Mouse (Mus musculus): ENCODE data around the gene Gm11627. TPM values are rescaled to one million over a fixed set of nuclear protein-coding genes. Genes with fewer than 3 reads are reported as not detected.
"Not testable (repeated sequence)": the region's sequence is repeated elsewhere in the genome, so short reads cannot be mapped to it uniquely, and the experiment has no call there.

Gene Gm11627
- polyA plus RNA-seq, 1 experiment from 2014 or later, result 2.4 TPM

DNA sequence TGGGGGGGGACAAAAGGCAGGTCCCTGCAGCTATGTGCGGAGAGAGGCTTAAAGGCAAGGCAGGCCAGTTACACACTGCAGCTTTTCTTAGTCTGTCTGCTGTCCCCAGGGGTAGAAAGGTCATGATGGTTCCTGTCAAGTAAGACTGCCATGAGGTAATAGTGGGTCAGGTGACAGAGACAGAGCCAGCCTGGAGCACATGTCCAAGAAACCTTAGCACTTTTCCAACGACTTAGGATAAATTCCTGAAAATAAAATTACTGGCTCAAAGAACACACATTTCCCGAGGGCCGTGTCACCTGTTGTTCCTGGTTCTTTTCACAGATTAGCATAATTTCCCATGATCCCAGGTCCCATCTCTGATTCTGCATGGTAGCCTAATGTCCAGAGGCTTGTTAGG, 31.0 kb upstream of the Gm11627 start:
- Histone ChIP-seq H3K36me3 (ENCODE audit: control insufficient read depth, insufficient read depth, low read length) (no peaks in the 10 kb centered on the region), H3K27me3 (ENCODE audit: control insufficient read depth, insufficient read depth, low read depth, low read length) (peaks cover 4% of the 10 kb centered on the region; the same call in 1 of the 2 replicates), H3K4me1 (ENCODE audit: control insufficient read depth, insufficient read depth, low read length) (peaks cover 15% of the 10 kb centered on the region), H3K9ac (ENCODE audit: low read depth, low read length) (no peak overlapping the region), H3K4me3 (ENCODE audit: low read depth, low read length) (no peak overlapping the region), H3K9me3 (replicated peaks; ENCODE audit: control insufficient read depth, low read length, poor library complexity, severe bottlenecking) (no peaks in the 10 kb centered on the region), H3K27ac (ENCODE audit: low read length) (no peak overlapping the region), H3K4me2 (ENCODE audit: low read length) (no peak overlapping the region)
- ATAC-seq, result no peak
- 25% methylated on average over 4 of the region's 4 CpGs for WGBS

DNA sequence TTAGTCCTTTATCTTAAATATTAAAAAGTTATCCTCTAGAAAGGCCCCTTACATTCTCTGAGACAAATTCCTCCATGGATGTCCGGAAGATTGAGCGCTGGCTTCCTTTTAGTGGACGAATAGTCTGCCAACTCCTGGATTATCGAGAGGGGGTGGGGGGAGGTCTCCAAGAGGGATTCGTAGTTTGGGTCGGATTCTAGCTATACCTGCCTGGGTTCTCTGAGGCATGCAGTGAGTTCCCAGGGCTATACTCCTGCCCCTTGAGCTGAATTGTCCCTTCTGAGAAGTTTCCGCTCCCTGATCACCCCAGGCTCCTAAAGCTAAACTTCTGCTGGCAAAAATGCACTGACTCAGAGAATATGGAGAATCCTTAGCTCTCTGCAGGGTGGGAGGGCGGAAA, 30.2 kb upstream of the Gm11627 start:
- no peak overlapping the region for H3K4me3 ChIP-seq (ENCODE audit: low read depth, low read length)
- no peak overlapping the region for H3K4me2 ChIP-seq (ENCODE audit: low read length)
- no peaks in the 10 kb centered on the region for H3K9me3 ChIP-seq (replicated peaks; ENCODE audit: control insufficient read depth, low read length, poor library complexity, severe bottlenecking)
- H3K9ac ChIP-seq (ENCODE audit: low read depth, low read length), result no peak overlapping the region
- ATAC-seq, result no peak
- 45% methylated on average over 8 of the region's 8 CpGs for WGBS
- peaks cover 23% of the 10 kb centered on the region for H3K4me1 ChIP-seq (ENCODE audit: control insufficient read depth, insufficient read depth, low read length)
- no peaks in the 10 kb centered on the region for H3K36me3 ChIP-seq (ENCODE audit: control insufficient read depth, insufficient read depth, low read length)
- H3K27ac ChIP-seq (ENCODE audit: low read length), result no peak overlapping the region
- H3K27me3 ChIP-seq (ENCODE audit: control insufficient read depth, insufficient read depth, low read depth, low read length), result peaks cover 4% of the 10 kb centered on the region; the same call in 1 of the 2 replicates

DNA sequence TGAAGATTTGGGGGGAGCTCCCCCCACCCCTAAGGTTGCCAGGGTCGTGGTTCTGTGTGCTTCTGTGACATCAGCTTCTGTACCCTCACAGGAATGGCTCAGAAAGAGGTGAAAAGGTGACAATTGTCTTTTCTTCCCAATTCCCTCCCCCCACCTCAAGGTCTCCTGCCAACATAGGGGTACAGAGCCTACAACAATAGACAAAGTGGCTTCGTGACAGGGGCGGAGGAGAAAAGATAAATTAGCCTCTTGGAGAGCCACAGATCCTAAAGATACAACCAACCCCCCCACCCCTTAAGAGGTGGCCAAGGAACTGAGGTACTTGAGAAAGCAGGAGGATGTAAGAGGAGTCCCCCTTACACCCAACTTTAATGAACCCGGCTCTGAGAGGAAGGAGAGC, 29.4 kb upstream of the Gm11627 start:
- Histone ChIP-seq H3K9ac (ENCODE audit: low read depth, low read length) (no peak overlapping the region), H3K27ac (ENCODE audit: low read length) (no peak overlapping the region), H3K9me3 (replicated peaks; ENCODE audit: control insufficient read depth, low read length, poor library complexity, severe bottlenecking) (no peaks in the 10 kb centered on the region), H3K27me3 (ENCODE audit: control insufficient read depth, insufficient read depth, low read depth, low read length) (peaks cover 4% of the 10 kb centered on the region; the same call in 1 of the 2 replicates), H3K36me3 (ENCODE audit: control insufficient read depth, insufficient read depth, low read length) (no peaks in the 10 kb centered on the region), H3K4me2 (ENCODE audit: low read length) (peak overlapping the region; percentile 88; the same call in 1 of the 2 replicates), H3K4me1 (ENCODE audit: control insufficient read depth, insufficient read depth, low read length) (peaks cover 24% of the 10 kb centered on the region), H3K4me3 (ENCODE audit: low read depth, low read length) (no peak overlapping the region)
- whole genome bisulfite sequencing, result 29% methylated on average over 4 of the region's 4 CpGs
- ATAC-seq, result no peak

DNA sequence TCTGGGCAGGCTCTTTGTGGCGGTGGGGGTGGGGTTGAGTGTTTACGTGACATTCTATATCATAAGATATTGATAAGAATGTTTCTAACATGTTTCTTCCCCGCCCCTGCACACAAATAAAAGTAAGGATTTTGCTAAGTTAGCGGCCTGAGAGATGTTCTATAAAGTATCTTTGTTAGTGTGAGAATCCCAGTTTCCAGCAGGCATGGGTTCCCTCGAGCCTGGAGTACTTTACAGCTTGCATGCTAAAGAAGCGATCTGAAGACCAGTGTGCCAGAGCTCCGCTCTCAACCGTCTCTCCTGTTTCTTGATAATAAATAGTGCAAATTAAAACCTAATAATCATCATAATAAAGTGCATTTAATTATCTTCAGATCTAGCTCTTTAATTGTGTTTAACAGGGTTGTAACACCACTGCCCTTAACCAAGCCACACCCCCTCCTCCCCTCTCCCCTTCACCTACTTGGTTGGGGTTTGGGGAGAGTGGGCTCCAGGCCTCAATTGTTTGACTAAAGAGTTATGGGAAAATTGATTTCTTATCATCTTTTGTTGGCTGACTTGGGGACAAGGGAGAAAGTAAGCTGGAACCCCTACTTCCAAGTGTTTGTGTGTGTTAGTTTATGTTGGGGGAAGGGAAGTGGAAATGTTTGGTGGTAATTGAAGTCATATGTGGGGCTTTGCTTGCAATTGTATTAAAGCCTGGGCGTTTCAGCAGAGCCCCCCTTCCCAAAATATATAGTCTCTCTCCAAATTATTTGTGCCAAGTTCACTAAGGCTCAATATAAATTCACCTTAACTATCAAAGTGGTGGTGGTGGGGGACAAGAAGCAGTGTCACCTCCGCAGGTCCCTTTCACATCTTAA, 28.7 kb upstream of the Gm11627 start:
- H3K36me3 ChIP-seq (ENCODE audit: control insufficient read depth, insufficient read depth, low read length), result no peaks in the 10 kb centered on the region
- ATAC-seq, result no peak
- H3K27me3 ChIP-seq (ENCODE audit: control insufficient read depth, insufficient read depth, low read depth, low read length), result peaks cover 4% of the 10 kb centered on the region; the same call in 1 of the 2 replicates
- no peak overlapping the region for H3K9ac ChIP-seq (ENCODE audit: low read depth, low read length)
- peak overlapping the region; percentile 48 for H3K4me3 ChIP-seq (ENCODE audit: low read depth, low read length)
- H3K4me2 ChIP-seq (ENCODE audit: low read length), result peak overlapping the region; percentile 88
- H3K4me1 ChIP-seq (ENCODE audit: control insufficient read depth, insufficient read depth, low read length), result peaks cover 31% of the 10 kb centered on the region
- WGBS, result 19% methylated on average over 10 of the region's 10 CpGs
- H3K27ac ChIP-seq (ENCODE audit: low read length), result no peak overlapping the region
- no peaks in the 10 kb centered on the region for H3K9me3 ChIP-seq (replicated peaks; ENCODE audit: control insufficient read depth, low read length, poor library complexity, severe bottlenecking)

DNA sequence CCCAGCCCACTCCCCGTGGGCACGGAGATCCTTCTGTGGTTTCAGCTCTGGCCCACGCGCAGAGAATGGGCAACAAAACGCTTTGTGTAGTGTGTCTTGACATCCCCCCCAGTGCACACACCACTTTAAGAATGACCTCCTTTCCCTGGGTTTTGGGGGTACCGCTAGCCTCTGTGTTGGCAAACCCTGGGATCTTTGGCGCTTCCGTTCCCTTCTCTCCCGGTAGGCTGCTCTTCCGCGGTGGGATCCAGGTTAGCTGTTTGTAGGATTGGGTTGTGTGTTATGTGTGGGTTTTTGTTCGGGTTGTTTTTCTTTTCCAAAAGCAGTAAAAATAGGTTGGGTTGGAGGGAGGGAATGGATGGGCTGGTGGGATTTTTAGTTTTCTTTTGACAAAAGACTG, 27.9 kb upstream of the Gm11627 start:
- not testable (repeated sequence) for ATAC-seq; H3K27ac ChIP-seq (ENCODE audit: low read length); H3K9me3 ChIP-seq (replicated peaks; ENCODE audit: control insufficient read depth, low read length, poor library complexity, severe bottlenecking); H3K36me3 ChIP-seq (ENCODE audit: control insufficient read depth, insufficient read depth, low read length); H3K27me3 ChIP-seq (ENCODE audit: control insufficient read depth, insufficient read depth, low read depth, low read length)
- Histone ChIP-seq H3K4me1 (ENCODE audit: control insufficient read depth, insufficient read depth, low read length) (peaks cover 32% of the 10 kb centered on the region), H3K4me2 (ENCODE audit: low read length) (peak overlapping the region; percentile 88), H3K9ac (ENCODE audit: low read depth, low read length) (peak overlapping the region; percentile 28; the same call in 1 of the 2 replicates), H3K4me3 (ENCODE audit: low read depth, low read length) (peak overlapping the region; percentile 48)
- WGBS, result 4% methylated on average over 10 of the region's 12 CpGs

DNA sequence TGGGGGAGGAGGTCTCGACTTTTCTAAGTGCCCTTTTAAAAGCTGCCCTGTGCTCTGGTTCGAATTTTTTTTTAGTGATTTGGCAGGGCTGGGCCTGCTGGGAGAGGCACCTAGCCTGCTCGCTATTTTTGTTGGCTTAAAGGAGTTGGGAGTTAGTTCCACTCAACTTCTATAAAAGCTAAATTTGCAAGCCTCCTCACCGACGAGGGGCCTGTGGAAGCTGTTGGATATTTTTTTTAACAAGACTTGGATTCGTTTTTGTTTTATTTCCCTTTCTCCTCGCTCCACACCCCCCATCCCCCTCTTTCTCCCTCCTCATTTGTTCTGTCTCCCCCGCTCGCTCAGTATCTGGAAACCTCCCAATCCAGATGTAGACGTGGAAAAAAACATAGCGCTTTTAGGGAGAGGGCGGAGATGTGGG, 27.5 kb upstream of the Gm11627 start:
- ATAC-seq, result no peak
- Histone ChIP-seq H3K9me3 (replicated peaks; ENCODE audit: control insufficient read depth, low read length, poor library complexity, severe bottlenecking) (no peaks in the 10 kb centered on the region), H3K27ac (ENCODE audit: low read length) (no peak overlapping the region), H3K4me3 (ENCODE audit: low read depth, low read length) (peak overlapping the region; percentile 48), H3K9ac (ENCODE audit: low read depth, low read length) (peak overlapping the region; percentile 65; the same call in 1 of the 2 replicates), H3K4me1 (ENCODE audit: control insufficient read depth, insufficient read depth, low read length) (peaks cover 32% of the 10 kb centered on the region), H3K27me3 (ENCODE audit: control insufficient read depth, insufficient read depth, low read depth, low read length) (peaks cover 4% of the 10 kb centered on the region; the same call in 1 of the 2 replicates), H3K4me2 (ENCODE audit: low read length) (peak overlapping the region; percentile 88), H3K36me3 (ENCODE audit: control insufficient read depth, insufficient read depth, low read length) (no peaks in the 10 kb centered on the region)
- WGBS, result 2% methylated on average over 12 of the region's 12 CpGs

DNA sequence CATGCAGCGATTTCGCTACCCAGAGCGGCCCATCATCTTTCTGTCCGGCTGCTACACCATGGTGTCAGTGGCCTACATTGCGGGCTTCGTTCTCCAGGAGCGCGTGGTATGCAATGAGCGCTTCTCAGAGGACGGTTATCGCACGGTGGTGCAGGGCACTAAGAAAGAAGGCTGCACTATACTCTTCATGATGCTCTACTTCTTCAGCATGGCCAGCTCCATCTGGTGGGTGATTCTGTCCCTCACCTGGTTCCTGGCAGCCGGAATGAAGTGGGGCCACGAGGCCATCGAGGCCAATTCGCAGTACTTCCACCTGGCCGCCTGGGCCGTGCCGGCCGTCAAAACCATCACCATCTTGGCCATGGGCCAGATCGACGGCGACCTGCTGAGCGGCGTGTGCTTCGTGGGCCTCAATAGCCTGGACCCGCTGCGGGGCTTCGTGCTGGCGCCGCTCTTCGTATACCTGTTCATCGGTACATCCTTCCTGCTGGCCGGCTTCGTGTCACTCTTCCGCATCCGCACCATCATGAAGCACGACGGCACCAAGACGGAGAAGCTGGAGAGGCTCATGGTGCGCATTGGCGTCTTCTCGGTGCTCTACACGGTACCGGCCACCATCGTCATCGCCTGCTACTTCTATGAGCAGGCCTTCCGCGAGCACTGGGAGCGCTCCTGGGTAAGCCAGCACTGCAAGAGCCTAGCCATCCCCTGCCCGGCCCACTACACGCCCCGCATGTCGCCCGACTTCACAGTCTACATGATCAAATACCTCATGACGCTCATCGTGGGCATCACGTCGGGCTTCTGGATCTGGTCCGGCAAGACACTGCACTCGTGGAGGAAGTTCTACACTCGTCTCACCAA, 26.5 kb upstream of the Gm11627 start:
- no peaks in the 10 kb centered on the region for H3K36me3 ChIP-seq (ENCODE audit: control insufficient read depth, insufficient read depth, low read length)
- H3K4me3 ChIP-seq (ENCODE audit: low read depth, low read length), result peak overlapping the region; percentile 48
- peak overlapping the region; percentile 20 for H3K27ac ChIP-seq (ENCODE audit: low read length)
- H3K4me2 ChIP-seq (ENCODE audit: low read length), result peak overlapping the region; percentile 88
- ATAC-seq, result no peak
- H3K4me1 ChIP-seq (ENCODE audit: control insufficient read depth, insufficient read depth, low read length), result peaks cover 32% of the 10 kb centered on the region
- under 1% methylated on average over 62 of the region's 62 CpGs for WGBS
- peak overlapping the region; percentile 65 for H3K9ac ChIP-seq (ENCODE audit: low read depth, low read length)
- H3K9me3 ChIP-seq (replicated peaks; ENCODE audit: control insufficient read depth, low read length, poor library complexity, severe bottlenecking), result no peaks in the 10 kb centered on the region
- H3K27me3 ChIP-seq (ENCODE audit: control insufficient read depth, insufficient read depth, low read depth, low read length), result peaks cover 4% of the 10 kb centered on the region; the same call in 1 of the 2 replicates

- Histone ChIP-seq H3K9ac (ENCODE audit: low read depth, low read length) (peak overlapping the region; percentile 65), H3K36me3 (ENCODE audit: control insufficient read depth, insufficient read depth, low read length) (no peaks in the 10 kb centered on the region), H3K9me3 (replicated peaks; ENCODE audit: control insufficient read depth, low read length, poor library complexity, severe bottlenecking) (no peaks in the 10 kb centered on the region), H3K4me1 (ENCODE audit: control insufficient read depth, insufficient read depth, low read length) (peaks cover 32% of the 10 kb centered on the region), H3K27ac (ENCODE audit: low read length) (peak overlapping the region; percentile 81), H3K4me3 (ENCODE audit: low read depth, low read length) (peak overlapping the region; percentile 48), H3K4me2 (ENCODE audit: low read length) (peak overlapping the region; percentile 88), H3K27me3 (ENCODE audit: control insufficient read depth, insufficient read depth, low read depth, low read length) (peaks cover 4% of the 10 kb centered on the region; the same call in 1 of the 2 replicates)
- WGBS, result under 1% methylated on average over 66 of the region's 74 CpGs
- ATAC-seq, result peak; percentile 67; the same call in 1 of the 2 replicates
Observed at GRCm38 (mm10) chr11:102604777-102605552, 25.7 kb upstream of the Gm11627 start.

All from midbrain, embryonic 16.5 days (tissue).